Mouse (Mus musculus): ENCODE data around the gene Cntn3. TPM values are rescaled to one million over a fixed set of nuclear protein-coding genes. Genes with fewer than 3 reads are reported as not detected.

Gene Cntn3
- polyA plus RNA-seq, 1 experiment from 2014 or later: 2.2 TPM

DNA sequence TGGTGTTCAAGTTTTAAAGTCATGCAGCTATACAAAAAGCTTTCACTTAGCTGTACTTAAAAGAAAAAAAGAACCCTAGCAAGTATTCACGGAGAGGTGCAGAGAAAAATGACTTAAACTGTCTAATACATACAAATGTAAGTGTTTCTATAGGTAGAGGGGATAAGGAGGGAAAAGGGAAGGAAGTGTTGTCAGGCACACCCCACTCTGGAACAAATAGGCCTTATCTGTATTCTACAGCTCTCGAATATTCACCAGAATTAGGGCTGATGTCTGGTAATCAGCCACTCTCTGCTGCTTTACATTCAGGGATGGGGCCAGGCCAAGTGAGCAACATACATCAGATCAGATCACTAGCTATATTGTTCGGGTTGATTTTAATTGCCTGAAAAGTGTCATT lies 16.4 kb downstream of the Cntn3 start:
- Histone ChIP-seq H3K27ac (no peak overlapping the region), H3K4me2 (no peak overlapping the region), H3K4me1 (no peaks in the 10 kb centered on the region), H3K36me3 (no peaks in the 10 kb centered on the region), H3K9me3 (no peaks in the 10 kb centered on the region), H3K27me3 (peaks cover 3% of the 10 kb centered on the region; the same call in 1 of the 2 replicates), H3K9ac (no peak overlapping the region), H3K4me3 (no peak overlapping the region)
- no peak for ATAC-seq (ENCODE audit: insufficient number of reproducible peaks, low FRiP score, low TSS enrichment, low read depth)
- WGBS: 68% methylated on average over 3 of the region's 3 CpGs

DNA sequence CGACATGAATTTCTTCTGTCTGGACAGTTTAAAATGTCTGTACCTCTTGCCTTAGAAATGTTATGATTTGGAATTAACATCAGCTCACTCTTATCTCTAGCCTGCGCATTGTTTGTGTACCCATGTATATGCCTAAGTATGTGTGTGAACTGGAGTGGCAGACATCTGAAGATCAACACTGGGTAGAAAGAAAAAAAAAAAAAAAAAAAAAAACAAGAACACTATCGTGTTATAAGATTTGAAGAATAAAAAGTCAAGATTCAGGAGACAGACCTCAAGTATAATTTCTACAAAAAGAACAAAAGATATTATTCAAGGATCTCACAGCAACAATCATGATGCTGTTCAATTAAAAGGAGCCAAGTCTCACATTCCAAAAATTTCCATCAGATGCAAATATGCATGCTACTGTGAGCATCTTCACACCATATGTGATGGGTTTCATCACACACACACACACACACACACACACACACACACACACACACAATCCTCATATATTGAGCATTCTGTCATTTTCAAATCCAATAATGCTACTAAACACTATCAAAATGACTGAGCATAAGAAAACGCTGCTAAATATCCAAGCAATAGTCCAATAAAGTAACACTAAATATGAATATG lies 17.0 kb downstream of the Cntn3 start:
- no peak for ATAC-seq (ENCODE audit: insufficient number of reproducible peaks, low FRiP score, low TSS enrichment, low read depth)
- Histone ChIP-seq H3K36me3 (no peaks in the 10 kb centered on the region), H3K27me3 (peaks cover 3% of the 10 kb centered on the region; the same call in 1 of the 2 replicates), H3K9ac (no peak overlapping the region), H3K4me2 (no peak overlapping the region), H3K4me1 (no peaks in the 10 kb centered on the region), H3K9me3 (no peaks in the 10 kb centered on the region), H3K27ac (no peak overlapping the region), H3K4me3 (no peak overlapping the region)
- WGBS: 84% methylated on average over 4 of the region's 4 CpGs

DNA sequence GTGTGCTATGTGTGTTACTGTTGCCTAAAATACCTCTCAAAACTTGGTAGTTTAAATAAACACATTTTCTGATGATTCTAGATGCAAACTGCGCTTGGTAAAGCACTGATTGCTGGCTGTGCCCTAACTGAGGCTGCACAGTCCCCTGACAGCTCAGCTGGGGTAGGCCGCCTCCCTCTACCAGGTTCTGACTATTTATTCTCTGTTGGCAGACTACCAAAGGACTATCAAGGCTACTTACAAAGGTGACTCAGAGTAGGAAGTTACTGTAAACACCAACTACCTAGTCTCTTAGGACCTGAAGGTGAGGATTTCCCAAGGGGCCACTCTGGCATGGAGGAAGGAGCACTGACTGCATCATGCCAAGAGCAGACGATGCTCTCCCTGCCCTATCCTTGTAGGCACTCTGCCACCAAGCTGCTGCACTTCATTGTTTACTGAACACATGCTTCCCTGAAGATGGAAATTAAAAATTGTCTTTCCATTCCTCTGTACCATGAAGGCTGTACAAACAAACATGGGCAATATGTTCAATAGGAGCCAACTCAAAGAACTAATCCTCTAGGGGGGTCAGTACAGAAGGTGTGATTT lies 17.7 kb downstream of the Cntn3 start:
- Histone ChIP-seq H3K4me2 (no peak overlapping the region), H3K36me3 (no peaks in the 10 kb centered on the region), H3K4me3 (no peak overlapping the region), H3K4me1 (no peaks in the 10 kb centered on the region), H3K9me3 (no peaks in the 10 kb centered on the region), H3K9ac (no peak overlapping the region), H3K27me3 (peaks cover 3% of the 10 kb centered on the region; the same call in 1 of the 2 replicates), H3K27ac (no peak overlapping the region)
- no peak for ATAC-seq (ENCODE audit: insufficient number of reproducible peaks, low FRiP score, low TSS enrichment, low read depth)
- 79% methylated on average over 3 of the region's 3 CpGs for WGBS

DNA sequence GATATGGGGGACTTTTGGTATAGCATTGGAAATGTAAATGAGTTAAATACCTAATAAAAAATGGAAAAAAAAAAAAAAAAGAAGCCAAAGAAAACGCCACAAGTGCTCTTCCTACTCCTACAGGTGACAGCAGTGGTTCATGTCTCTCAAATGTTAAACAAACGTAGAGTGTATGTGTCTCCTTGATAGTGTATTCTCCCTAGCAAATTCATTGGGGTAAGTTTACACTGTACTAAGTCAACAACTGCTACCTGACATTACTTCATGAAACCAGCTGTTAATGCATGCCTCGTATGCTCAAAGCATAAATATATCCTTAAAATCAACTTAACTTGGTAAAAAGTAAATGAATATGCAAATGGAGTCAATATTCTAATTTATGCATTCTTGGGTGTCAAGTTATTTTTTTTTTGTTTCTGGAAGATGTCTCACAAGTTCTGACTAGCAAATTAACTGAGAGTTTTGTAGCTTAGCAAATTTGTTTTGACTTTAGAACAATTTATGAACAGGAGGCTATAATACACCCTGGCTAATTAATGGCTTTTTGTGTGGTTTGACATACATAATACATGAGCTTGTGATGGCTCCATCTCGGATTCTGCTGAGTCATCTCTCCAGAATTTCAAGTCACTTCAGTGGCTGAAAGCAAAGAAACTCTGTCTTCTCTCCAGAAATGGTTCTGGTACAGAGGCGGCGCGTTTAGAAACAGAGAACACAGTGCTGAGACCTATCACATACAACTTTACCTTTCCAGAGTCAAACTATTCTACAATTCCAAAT lies 31.1 kb downstream of the Cntn3 start:
- WGBS: 83% methylated on average over 7 of the region's 7 CpGs
- Histone ChIP-seq H3K4me1 (no peaks in the 10 kb centered on the region), H3K27me3 (no peaks in the 10 kb centered on the region), H3K4me3 (no peak overlapping the region), H3K9ac (no peak overlapping the region), H3K4me2 (no peak overlapping the region), H3K36me3 (no peaks in the 10 kb centered on the region), H3K9me3 (no peaks in the 10 kb centered on the region), H3K27ac (no peak overlapping the region)
- ATAC-seq (ENCODE audit: insufficient number of reproducible peaks, low FRiP score, low TSS enrichment, low read depth): no peak

DNA sequence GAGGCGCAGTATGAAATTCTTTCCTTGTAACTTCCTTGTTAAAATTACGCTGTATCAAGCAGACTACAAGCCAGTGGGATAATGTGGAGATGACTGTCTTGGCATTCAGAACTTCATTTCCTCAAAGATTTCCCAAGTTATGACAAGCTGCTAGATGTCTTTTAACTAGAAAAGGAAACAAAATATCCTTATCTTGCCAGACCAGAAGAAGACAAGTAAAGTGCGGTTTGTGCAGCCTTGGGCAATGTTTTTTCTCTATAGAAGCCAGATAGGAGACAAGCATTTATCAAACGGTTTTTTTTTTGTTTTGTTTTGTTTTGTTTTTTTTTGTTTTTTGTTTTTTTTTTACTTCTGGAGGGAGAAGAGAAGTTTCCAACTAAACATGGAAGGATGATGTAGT lies 37.3 kb downstream of the Cntn3 start:
- H3K9me3 ChIP-seq: no peaks in the 10 kb centered on the region
- no peaks in the 10 kb centered on the region for H3K36me3 ChIP-seq
- no peak for ATAC-seq (ENCODE audit: insufficient number of reproducible peaks, low FRiP score, low TSS enrichment, low read depth)
- H3K9ac ChIP-seq: no peak overlapping the region
- H3K27me3 ChIP-seq: no peaks in the 10 kb centered on the region
- WGBS: 69% methylated on average over 4 of the region's 4 CpGs
- H3K4me3 ChIP-seq: no peak overlapping the region
- H3K4me1 ChIP-seq: no peaks in the 10 kb centered on the region
- no peak overlapping the region for H3K27ac ChIP-seq
- no peak overlapping the region for H3K4me2 ChIP-seq

DNA sequence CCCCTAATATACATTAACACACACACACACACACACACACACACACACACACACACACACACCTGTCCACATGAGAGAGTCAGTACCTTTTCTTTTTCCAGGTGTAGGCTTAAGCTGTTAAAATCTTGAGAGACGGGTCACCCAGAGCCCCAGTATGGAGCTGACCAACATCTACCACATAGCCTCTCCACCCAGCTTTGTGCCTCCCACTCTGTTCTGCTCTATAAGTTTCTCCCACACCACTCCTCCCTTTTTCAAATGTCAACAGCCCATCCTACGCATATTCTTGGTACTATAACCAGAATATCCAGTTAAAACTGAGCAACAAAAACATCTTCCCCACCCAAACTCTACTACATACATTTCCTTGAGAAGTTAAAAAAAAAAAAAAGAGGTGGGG lies 49.9 kb downstream of the Cntn3 start:
- no peaks in the 10 kb centered on the region for H3K9me3 ChIP-seq
- H3K9ac ChIP-seq: no peak overlapping the region
- H3K4me2 ChIP-seq: no peak overlapping the region
- H3K36me3 ChIP-seq: no peaks in the 10 kb centered on the region
- no peaks in the 10 kb centered on the region for H3K4me1 ChIP-seq
- 86% methylated on average over 2 of the region's 2 CpGs for WGBS
- ATAC-seq (ENCODE audit: insufficient number of reproducible peaks, low FRiP score, low TSS enrichment, low read depth): no peak
- no peak overlapping the region for H3K4me3 ChIP-seq
- no peak overlapping the region for H3K27ac ChIP-seq
- H3K27me3 ChIP-seq: no peaks in the 10 kb centered on the region

DNA sequence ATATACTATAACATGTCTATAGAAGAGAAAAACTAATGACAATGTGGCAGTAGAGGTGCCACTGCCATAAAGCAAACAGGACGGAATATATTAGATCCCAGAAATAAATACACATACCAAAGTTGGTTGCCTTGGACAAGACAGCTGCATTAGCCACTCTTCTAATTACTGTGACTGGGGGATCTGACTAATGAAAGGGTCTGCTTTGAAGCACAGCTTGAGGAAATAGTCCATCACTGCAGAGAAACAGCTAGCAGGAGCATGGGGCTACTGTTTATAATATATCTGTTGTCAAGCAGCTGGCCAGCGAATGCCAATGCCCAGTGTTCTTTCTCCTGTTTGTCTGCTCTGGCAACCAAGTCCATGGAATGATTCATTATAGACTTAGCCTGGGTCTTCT lies 51.9 kb downstream of the Cntn3 start:
- H3K36me3 ChIP-seq: no peaks in the 10 kb centered on the region
- no peak for ATAC-seq (ENCODE audit: insufficient number of reproducible peaks, low FRiP score, low TSS enrichment, low read depth)
- 51% methylated on average over 2 of the region's 2 CpGs for WGBS
- no peak overlapping the region for H3K9ac ChIP-seq
- H3K4me3 ChIP-seq: no peak overlapping the region
- H3K27me3 ChIP-seq: no peaks in the 10 kb centered on the region
- no peak overlapping the region for H3K4me2 ChIP-seq
- H3K9me3 ChIP-seq: no peaks in the 10 kb centered on the region
- H3K27ac ChIP-seq: no peak overlapping the region
- no peaks in the 10 kb centered on the region for H3K4me1 ChIP-seq

DNA sequence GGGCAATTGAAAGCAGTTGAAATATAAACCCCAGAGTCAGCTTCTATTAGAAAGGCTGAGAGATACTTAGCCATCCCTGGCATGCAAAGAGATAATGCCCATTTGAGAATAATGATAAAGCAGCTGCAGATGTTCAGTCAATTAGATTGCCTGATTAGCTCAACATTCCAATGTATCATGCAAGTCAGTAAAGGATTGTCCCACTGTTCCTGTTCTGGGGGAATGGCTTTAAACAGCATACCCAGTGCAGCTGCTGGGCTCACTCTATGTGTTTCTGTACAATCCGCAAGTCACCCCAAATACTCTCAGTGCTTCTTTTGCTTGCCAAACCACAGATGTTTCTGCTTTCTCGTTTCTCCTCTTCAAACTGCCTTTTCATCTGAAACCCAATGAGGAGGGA lies 57.7 kb downstream of the Cntn3 start:
- Histone ChIP-seq H3K27ac (no peak overlapping the region), H3K4me1 (no peaks in the 10 kb centered on the region), H3K36me3 (no peaks in the 10 kb centered on the region), H3K9me3 (no peaks in the 10 kb centered on the region), H3K4me3 (no peak overlapping the region), H3K9ac (no peak overlapping the region), H3K4me2 (no peak overlapping the region), H3K27me3 (no peaks in the 10 kb centered on the region)
- 49% methylated on average over 2 of the region's 2 CpGs for WGBS
- ATAC-seq (ENCODE audit: insufficient number of reproducible peaks, low FRiP score, low TSS enrichment, low read depth): no peak

DNA sequence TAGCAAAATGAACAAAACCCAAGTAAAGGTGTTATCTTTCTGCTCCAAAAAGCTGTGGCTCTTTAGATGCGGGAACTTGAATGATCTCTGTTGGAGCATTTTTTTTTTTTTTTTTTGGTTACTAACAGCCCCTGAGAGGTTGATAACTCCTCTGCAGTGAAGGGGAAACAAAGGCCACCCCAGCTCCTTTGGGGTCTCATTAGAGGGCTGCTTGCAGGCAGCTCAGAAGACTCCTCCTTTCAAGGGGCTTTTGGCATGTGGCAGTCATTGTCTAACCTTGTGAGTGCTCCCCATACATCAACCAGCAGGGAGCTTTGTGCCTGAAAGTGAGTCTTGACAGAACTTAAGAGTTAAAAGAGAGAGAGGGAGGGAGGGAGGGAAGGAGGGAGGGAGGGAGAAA lies 60.8 kb downstream of the Cntn3 start:
- no peak for ATAC-seq (ENCODE audit: insufficient number of reproducible peaks, low FRiP score, low TSS enrichment, low read depth)
- no peaks in the 10 kb centered on the region for H3K36me3 ChIP-seq
- no peak overlapping the region for H3K27ac ChIP-seq
- H3K4me1 ChIP-seq: no peaks in the 10 kb centered on the region
- no peak overlapping the region for H3K4me3 ChIP-seq
- no peak overlapping the region for H3K4me2 ChIP-seq
- H3K9me3 ChIP-seq: no peaks in the 10 kb centered on the region
- WGBS: 61% methylated on average over 1 of the region's 1 CpGs
- H3K9ac ChIP-seq: no peak overlapping the region
- no peaks in the 10 kb centered on the region for H3K27me3 ChIP-seq

DNA sequence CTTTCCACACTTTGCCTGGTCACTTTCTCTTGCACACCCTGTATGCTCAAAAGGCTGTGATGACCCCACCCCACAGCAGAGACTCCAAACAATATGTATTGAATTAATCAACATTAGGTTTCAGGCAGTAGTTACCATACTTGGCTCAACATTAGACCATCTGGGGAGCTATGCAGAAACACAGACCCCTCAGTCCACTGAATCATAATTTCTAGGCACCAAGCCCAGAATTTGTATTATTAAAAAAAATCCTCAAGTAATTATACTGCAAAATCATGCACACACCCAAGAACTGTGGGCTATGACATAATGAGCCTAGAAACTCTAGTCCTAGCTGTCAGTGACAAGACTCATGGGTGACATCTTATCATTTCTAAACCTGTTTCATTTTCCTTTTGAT lies 87.4 kb downstream of the Cntn3 start:
- Histone ChIP-seq H3K27ac (no peak overlapping the region), H3K9me3 (no peaks in the 10 kb centered on the region), H3K4me2 (no peak overlapping the region), H3K4me1 (no peaks in the 10 kb centered on the region), H3K27me3 (no peaks in the 10 kb centered on the region), H3K36me3 (no peaks in the 10 kb centered on the region), H3K9ac (no peak overlapping the region), H3K4me3 (no peak overlapping the region)
- ATAC-seq (ENCODE audit: insufficient number of reproducible peaks, low FRiP score, low TSS enrichment, low read depth): no peak

DNA sequence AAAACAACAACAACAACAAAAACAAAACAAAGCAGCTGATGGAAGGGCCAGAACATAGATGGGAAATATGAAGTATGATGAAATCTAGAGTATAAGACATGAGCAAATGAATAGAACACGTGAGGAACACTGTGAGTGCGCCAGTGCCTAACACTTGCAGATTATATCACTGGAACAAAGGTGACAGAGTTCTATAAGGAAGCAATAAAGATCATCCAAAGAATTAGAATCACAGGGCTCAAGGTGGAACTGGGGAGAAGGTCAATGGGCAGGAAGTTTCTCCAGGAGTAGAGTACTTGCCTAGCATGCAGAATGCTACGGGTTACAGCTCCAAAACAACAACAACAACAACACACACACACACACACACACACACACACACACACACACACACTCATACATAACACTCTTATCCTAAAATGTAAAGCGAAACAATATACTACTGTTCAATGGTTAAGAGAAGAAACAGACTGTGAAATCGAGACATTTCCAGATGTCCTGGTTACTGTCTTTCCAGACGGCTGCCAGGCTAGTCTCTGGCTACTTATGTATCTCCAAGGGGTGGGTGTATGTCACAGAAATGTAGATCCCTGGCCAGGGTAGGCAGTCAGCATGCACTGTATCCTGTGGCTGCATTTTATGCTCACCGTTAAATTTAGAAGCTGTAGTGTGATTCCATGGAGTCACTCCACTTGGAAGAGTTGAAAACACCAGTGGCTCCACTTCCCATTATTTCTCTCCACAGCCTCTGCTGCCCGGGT lies 94.4 kb downstream of the Cntn3 start:
- no peak overlapping the region for H3K4me2 ChIP-seq
- no peak for ATAC-seq (ENCODE audit: insufficient number of reproducible peaks, low FRiP score, low TSS enrichment, low read depth)
- no peak overlapping the region for H3K9ac ChIP-seq
- 61% methylated on average over 8 of the region's 8 CpGs for WGBS
- H3K27ac ChIP-seq: no peak overlapping the region
- H3K4me1 ChIP-seq: no peaks in the 10 kb centered on the region
- no peaks in the 10 kb centered on the region for H3K36me3 ChIP-seq
- no peaks in the 10 kb centered on the region for H3K9me3 ChIP-seq
- H3K27me3 ChIP-seq: no peaks in the 10 kb centered on the region
- H3K4me3 ChIP-seq: no peak overlapping the region

DNA sequence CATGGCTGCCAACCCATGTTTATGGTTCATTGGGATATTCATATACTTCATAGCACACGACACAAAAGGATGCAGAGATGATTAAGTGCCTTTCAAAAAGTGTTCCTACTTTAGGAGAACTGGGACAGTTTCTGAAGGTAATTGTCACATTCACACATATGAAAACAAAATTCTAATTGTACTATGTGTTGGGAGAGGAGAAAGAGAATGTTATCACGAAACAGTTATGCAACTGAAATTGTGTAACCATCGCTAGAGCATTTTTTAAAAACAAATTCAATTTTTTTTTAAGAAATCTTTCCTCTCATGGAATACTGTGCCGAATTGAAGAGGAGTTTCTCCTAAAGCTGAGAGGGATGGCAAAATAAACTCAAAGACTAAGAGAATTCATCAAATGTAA lies 134.5 kb downstream of the Cntn3 start:
- Histone ChIP-seq H3K9me3 (no peaks in the 10 kb centered on the region), H3K4me2 (no peak overlapping the region), H3K27ac (no peak overlapping the region), H3K4me1 (no peaks in the 10 kb centered on the region), H3K9ac (no peak overlapping the region), H3K36me3 (no peaks in the 10 kb centered on the region), H3K27me3 (no peaks in the 10 kb centered on the region), H3K4me3 (no peak overlapping the region)
- WGBS: 78% methylated on average over 4 of the region's 4 CpGs
- ATAC-seq (ENCODE audit: insufficient number of reproducible peaks, low FRiP score, low TSS enrichment, low read depth): no peak

Data from limb, embryonic 15.5 days (tissue).